Mouse (Mus musculus) heart, embryonic 11.5 days (tissue): ENCODE measurements at regions not wholly inside any gene's neighbourhood (a gene's known extent, or its start where the extent isn't known, plus 50 kb on each side); places are given as distances from the start of the nearest gene placed in this dataset.

Experiments
- ATAC-seq: fragments of 200-750 bp; cut with Nextera tagmentation; replicated peaks from 2 replicates; pipeline ENCODE4 v1.8.0; 2017; ENCODE audit warnings: moderate library complexity; ENCODE audit not compliant: insufficient number of reproducible peaks, low FRiP score, low TSS enrichment
- H3K27ac ChIP-seq: fragments of 300-500 bp; sonication (generic); 2 replicates; pipeline ENCODE4 v1.5.1; 2014; ENCODE audit warnings: mild to moderate bottlenecking, low read depth, low read length
- H3K27me3 ChIP-seq: fragments of 300-500 bp; sonication (generic); 2 replicates; pipeline ENCODE4 v1.6.1; 2014; ENCODE audit warnings: mild to moderate bottlenecking, low read length, mixed read lengths; ENCODE audit not compliant: control insufficient read depth, insufficient read depth
- H3K36me3 ChIP-seq: fragments of 300-500 bp; sonication (generic); 2 replicates; pipeline ENCODE4 v1.6.1; 2014; ENCODE audit warnings: mild to moderate bottlenecking, low read length, moderate library complexity, mixed read lengths; ENCODE audit not compliant: control insufficient read depth, insufficient read depth
- H3K4me1 ChIP-seq: fragments of 300-500 bp; sonication (generic); 2 replicates; pipeline ENCODE4 v1.6.1; 2014; ENCODE audit warnings: low read length; ENCODE audit not compliant: control insufficient read depth, insufficient read depth
- H3K4me2 ChIP-seq: fragments of 300-500 bp; sonication (generic); 2 replicates; pipeline ENCODE4 v1.6.1; 2014; ENCODE audit warnings: mild to moderate bottlenecking, moderate library complexity
- H3K4me3 ChIP-seq: fragments of 300-500 bp; sonication (generic); 2 replicates; pipeline ENCODE4 v1.5.1; 2014; ENCODE audit warnings: low read depth, low read length
- H3K9ac ChIP-seq: fragments of 300-500 bp; sonication (generic); 2 replicates; pipeline ENCODE4 v1.6.1; 2014; ENCODE audit warnings: mild to moderate bottlenecking, low read depth, low read length, moderate library complexity
- H3K9me3 ChIP-seq: fragments of 300-500 bp; sonication (generic); replicated peaks from 2 replicates; pipeline ENCODE4 v1.6.1; 2016; ENCODE audit warnings: low read length; ENCODE audit not compliant: control insufficient read depth
- WGBS: fragments of 180-500 bp; shearing (Covaris S2); extraction: QIAGEN DNeasy Blood & Tissue Kit; methylation state at CpG from one replicate; pipeline ENCODE4 v1.1.7; 2014; ENCODE audit not compliant: insufficient replicate concordance; 5-methylcytosine and 5-hydroxymethylcytosine counted together

- Histone ChIP-seq H3K9me3 (no peaks in the 10 kb centered on the region), H3K27ac (no peak overlapping the region), H3K4me3 (no peak overlapping the region), H3K27me3 (peaks cover 12% of the 10 kb centered on the region; the same call in 1 of the 2 replicates), H3K36me3 (no peaks in the 10 kb centered on the region), H3K4me2 (no peak overlapping the region), H3K4me1 (no peaks in the 10 kb centered on the region), H3K9ac (no peak overlapping the region)
- WGBS: 56% methylated on average over 17 of the region's 17 CpGs
- no peak for ATAC-seq
Measured at GRCm38 (mm10) chr5:111958226-111958625, 224.5 kb downstream of the Gm26897 start.

DNA sequence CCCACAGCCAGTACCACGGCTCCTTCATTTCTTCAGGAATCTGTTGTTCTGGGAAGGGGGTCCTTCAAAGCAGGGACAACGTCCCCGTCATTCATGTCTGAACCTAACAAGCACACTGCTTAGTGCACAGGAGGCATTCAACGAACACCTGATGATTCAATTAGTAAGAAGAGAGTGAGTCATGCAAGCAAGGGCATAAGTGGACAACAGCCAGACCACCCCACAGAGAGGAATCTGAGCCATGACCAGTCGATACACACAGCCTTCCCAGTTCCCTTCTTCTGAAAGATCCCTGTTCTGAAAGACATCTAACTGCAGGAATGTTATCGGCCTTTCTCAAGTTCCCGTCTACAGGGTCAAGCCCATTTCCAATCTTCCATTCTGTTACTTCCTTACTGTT lies 231.6 kb downstream of the Gm26897 start:
- no peak overlapping the region for H3K4me2 ChIP-seq
- no peak overlapping the region for H3K4me3 ChIP-seq
- H3K9ac ChIP-seq: no peak overlapping the region
- ATAC-seq: no peak
- WGBS: 87% methylated on average over 7 of the region's 7 CpGs
- H3K9me3 ChIP-seq: no peaks in the 10 kb centered on the region
- H3K27ac ChIP-seq: no peak overlapping the region
- no peaks in the 10 kb centered on the region for H3K36me3 ChIP-seq
- no peaks in the 10 kb centered on the region for H3K27me3 ChIP-seq
- no peaks in the 10 kb centered on the region for H3K4me1 ChIP-seq

DNA sequence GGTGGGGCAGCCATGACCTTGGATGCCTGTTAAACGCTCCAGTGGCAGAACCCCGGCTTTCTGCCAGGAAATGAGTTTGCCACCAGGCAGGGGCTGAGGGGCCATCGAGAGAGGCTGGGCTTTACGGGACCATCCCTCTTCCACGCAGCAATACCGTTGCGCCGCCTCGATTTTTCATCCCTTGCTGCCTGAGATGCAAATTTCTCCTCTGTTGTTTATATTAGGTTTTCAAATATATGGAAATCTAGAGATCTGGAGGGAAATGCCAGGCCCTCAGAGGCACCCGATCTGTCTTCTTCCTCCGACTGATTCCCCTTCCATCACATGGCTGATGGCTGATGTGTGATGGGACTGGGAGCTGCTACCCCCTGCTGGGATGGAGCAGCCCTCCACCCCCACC lies 234.4 kb downstream of the Gm26897 start:
- Histone ChIP-seq H3K27ac (no peak overlapping the region), H3K27me3 (no peaks in the 10 kb centered on the region), H3K9me3 (no peaks in the 10 kb centered on the region), H3K4me1 (no peaks in the 10 kb centered on the region), H3K4me2 (no peak overlapping the region), H3K9ac (no peak overlapping the region), H3K4me3 (no peak overlapping the region), H3K36me3 (no peaks in the 10 kb centered on the region)
- ATAC-seq: no peak
- WGBS: 64% methylated on average over 11 of the region's 11 CpGs

- H3K4me3 ChIP-seq: no peak overlapping the region
- WGBS: 52% methylated on average over 1 of the region's 1 CpGs
- no peak overlapping the region for H3K4me2 ChIP-seq
- no peaks in the 10 kb centered on the region for H3K36me3 ChIP-seq
- no peak overlapping the region for H3K9ac ChIP-seq
- no peak for ATAC-seq
- no peak overlapping the region for H3K27ac ChIP-seq
- H3K4me1 ChIP-seq: no peaks in the 10 kb centered on the region
- no peaks in the 10 kb centered on the region for H3K27me3 ChIP-seq
- H3K9me3 ChIP-seq: no peaks in the 10 kb centered on the region
Measured at GRCm38 (mm10) chr5:111968701-111969100, 235.0 kb downstream of the Gm26897 start.

- Histone ChIP-seq H3K9me3 (0 out of 2 replicates have a peak, but pooled peaks cover 2% of the 10 kb centered on the region), H3K27me3 (no peaks in the 10 kb centered on the region), H3K4me2 (no peak overlapping the region), H3K4me3 (no peak overlapping the region), H3K27ac (no peak overlapping the region), H3K36me3 (no peaks in the 10 kb centered on the region), H3K4me1 (no peaks in the 10 kb centered on the region), H3K9ac (no peak overlapping the region)
- ATAC-seq: no peak
- 76% methylated on average over 3 of the region's 3 CpGs for WGBS
Measured at GRCm38 (mm10) chr5:111971193-111971592, 237.5 kb downstream of the Gm26897 start.

DNA sequence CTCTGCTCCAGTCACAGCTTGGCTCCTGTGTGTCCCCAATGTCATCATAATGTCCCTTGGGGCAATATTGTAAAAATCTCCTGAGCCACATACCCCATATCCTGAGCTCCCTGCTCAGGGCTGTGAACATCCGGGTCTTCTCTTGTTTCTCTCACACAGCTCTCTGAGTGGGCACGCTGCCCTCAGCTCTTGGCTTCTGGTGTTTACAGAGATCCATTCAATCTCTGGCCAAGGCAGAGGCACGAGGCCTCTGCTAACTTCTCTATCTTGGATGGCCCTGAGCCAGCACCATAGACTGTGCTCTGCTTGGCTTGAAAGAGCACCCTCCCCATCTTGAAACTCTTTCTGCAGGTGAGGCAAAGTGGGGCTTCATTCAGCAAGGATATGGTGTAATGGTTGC lies 238.2 kb downstream of the Gm26897 start:
- Histone ChIP-seq H3K9ac (no peak overlapping the region), H3K4me2 (no peak overlapping the region), H3K4me1 (no peaks in the 10 kb centered on the region), H3K27me3 (no peaks in the 10 kb centered on the region), H3K9me3 (0 out of 2 replicates have a peak, but pooled peaks cover 2% of the 10 kb centered on the region), H3K4me3 (no peak overlapping the region), H3K36me3 (no peaks in the 10 kb centered on the region), H3K27ac (no peak overlapping the region)
- ATAC-seq: no peak
- WGBS: 62% methylated on average over 3 of the region's 3 CpGs

- Histone ChIP-seq H3K4me3 (no peak overlapping the region), H3K27me3 (no peaks in the 10 kb centered on the region), H3K4me2 (no peak overlapping the region), H3K4me1 (no peaks in the 10 kb centered on the region), H3K27ac (no peak overlapping the region), H3K36me3 (no peaks in the 10 kb centered on the region), H3K9me3 (0 out of 2 replicates have a peak, but pooled peaks cover 2% of the 10 kb centered on the region), H3K9ac (no peak overlapping the region)
- no peak for ATAC-seq
- WGBS: 44% methylated on average over 7 of the region's 7 CpGs
Measured at GRCm38 (mm10) chr5:111975686-111976085, 242.0 kb downstream of the Gm26897 start.

- Histone ChIP-seq H3K27me3 (no peaks in the 10 kb centered on the region; the same call in 1 of the 2 replicates), H3K9ac (no peak overlapping the region), H3K9me3 (0 out of 2 replicates have a peak, but pooled peaks cover 6% of the 10 kb centered on the region), H3K4me1 (no peaks in the 10 kb centered on the region), H3K4me3 (no peak overlapping the region), H3K27ac (no peak overlapping the region), H3K4me2 (no peak overlapping the region), H3K36me3 (no peaks in the 10 kb centered on the region)
- no peak for ATAC-seq
- 86% methylated on average over 3 of the region's 3 CpGs for whole genome bisulfite sequencing
Measured at GRCm38 (mm10) chr5:111979601-111980000, 245.9 kb downstream of the Gm26897 start.

DNA sequence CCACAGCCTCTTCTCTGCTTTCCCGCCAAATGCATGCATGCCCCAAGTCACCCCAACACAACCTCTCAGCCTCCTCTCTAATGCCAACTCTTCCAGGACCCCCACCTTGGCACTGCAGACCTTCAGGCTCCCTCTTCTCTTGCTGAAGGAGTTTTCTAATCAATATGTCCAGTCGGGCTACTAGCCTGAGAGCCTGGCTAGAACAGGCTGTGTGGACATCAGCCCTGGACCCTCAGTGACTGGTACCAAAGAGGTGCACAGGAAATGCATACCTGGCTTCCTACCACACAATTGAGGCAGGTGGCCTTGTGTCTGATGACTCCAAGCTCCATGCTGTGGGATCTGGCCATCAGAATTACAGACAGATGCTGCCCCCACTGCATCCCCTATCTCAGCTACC lies 248.4 kb downstream of the Gm26897 start:
- Histone ChIP-seq H3K27ac (no peak overlapping the region), H3K9me3 (0 out of 2 replicates have a peak, but pooled peaks cover 3% of the 10 kb centered on the region), H3K4me1 (no peaks in the 10 kb centered on the region), H3K27me3 (no peaks in the 10 kb centered on the region; the same call in 1 of the 2 replicates), H3K36me3 (no peaks in the 10 kb centered on the region), H3K4me3 (no peak overlapping the region), H3K9ac (no peak overlapping the region), H3K4me2 (no peak overlapping the region)
- ATAC-seq: no peak
- 68% methylated on average over 2 of the region's 2 CpGs for WGBS
